Mouse (Mus musculus): Measurements from ENCODE around the gene Hist1h2ap.
"Not testable (repeated sequence)": the region's sequence is repeated elsewhere in the genome, so short reads cannot be mapped to it uniquely, and the experiment has no call there.

The Hist1h2ap gene

DNA sequence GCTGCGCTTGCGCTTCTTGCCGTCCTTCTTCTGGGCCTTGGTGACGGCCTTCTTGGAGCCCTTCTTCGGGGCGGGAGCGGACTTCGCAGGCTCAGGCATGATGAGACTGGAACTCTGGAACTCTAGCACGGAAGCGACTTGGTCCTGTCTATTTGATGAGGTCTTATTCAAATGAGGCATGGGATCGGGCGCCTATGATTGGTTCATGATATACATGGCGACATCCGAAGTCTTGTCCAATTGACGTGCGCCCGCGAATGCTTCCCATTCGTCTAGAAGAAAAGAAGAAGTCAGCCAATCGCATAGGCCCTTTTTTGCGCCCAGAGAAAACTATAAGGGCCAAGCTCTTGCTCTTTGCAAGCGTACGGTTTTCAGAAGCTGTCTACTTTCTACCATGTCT is 23.2 kb downstream of the Hist1h2ap start, which contains the start of the genes Hist1h2bq and Hist1h2ao:
TSS of gene Hist1h2bq (minus strand) at position 125 of the 400 bp plus-strand sequence.
TSS of gene Hist1h2ao (plus strand) at position 393 of the 400 bp plus-strand sequence.
- DNase-seq (ENCODE audit: low spot score): not testable (repeated sequence)

DNA sequence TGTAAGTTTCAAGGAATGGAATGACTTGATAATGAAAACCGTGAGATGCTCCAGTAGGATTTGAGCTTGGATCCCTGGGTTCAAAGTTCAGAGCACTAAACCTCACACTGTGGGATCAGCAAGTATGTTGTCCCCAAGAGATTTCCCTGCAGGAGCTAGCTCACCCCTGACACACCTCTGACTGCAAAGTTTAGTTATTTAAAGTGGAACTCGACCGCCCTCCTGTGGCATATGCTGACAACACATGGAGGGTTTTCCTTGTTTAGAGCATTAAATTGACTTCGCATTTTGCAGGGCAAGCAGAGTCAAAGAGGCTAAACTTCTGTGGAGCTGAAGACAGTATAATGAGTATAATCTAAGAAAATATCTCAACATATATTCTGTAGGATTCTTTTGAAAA is 30.2 kb downstream of the Hist1h2ap start:
- DNase-seq (ENCODE audit: low spot score): not testable (repeated sequence)

DNA sequence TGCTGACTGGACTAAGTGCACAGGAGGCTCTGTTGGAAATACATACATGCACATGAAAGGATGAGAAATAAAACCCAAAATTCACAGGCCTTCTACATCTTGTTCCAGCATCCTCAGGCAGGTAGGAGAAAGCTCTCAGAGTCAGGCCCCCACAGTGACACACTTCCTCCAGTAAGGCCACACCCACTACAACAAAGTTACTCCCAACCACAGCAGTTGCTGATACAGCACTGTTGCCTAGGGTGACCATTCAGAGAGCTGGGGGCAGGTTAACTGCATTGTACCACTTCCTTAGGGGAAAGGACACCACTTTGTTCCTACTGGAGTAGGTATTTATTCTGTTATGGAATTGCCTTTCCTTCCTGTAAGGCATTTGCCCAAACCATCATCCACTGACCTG is 36.1 kb downstream of the Hist1h2ap start:
- DNase-seq (ENCODE audit: low spot score): not testable (repeated sequence)

DNA sequence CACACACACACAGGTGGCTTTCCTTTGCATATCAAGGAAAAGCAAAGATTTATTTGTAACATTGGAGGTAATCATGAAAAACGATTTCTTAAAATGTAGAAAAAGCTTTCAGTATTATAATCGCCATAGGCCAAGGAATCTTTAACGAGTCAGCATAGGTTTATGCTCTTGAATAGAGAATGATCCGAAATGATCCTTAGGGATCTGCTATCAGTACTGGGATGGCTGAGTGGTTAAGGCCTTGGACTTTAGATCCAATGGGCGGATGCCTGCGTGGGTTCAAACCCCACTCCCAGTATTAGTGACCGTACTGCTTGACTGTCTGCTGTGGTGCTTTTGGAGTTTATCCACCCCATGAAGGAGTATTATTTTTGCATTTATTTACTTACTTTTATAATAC is 37.7 kb downstream of the Hist1h2ap start:
- DNase-seq (ENCODE audit: low spot score): peak; percentile 3

DNA sequence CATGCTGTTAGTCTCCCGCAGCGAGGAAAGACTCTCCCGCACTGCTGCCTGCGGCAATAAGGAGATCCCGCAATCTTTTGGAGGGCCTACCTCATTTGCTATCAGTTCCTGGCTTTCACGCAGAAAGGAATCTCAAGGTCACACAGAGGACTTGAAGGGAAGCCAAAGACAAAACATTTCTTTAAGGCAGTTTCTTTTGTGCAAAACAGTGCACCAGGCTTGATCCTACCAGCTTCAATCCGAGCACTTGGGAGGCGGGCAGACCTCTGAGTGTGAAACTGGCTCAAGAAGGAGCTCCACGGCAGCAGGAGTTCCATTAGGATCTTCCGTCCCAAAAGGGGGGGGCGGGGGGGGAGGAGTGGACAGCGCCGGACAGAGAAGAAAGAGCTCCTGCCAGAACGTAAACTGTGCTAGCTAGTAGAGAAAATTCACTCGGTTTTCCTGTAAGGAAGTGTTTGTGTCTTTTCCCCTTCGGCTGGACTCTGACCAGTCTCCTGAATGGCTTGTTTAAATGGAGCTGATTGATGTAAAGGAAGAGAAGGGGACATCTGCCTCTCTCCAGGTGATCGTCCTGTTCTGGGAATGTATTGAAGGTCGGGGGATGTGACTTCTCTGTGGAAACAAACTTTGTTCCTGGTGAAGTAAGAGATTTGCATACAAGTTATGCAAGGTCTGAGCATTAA is 42.6 kb downstream of the Hist1h2ap start:
- peak; percentile 28 for DNase-seq (ENCODE audit: low spot score)

DNA sequence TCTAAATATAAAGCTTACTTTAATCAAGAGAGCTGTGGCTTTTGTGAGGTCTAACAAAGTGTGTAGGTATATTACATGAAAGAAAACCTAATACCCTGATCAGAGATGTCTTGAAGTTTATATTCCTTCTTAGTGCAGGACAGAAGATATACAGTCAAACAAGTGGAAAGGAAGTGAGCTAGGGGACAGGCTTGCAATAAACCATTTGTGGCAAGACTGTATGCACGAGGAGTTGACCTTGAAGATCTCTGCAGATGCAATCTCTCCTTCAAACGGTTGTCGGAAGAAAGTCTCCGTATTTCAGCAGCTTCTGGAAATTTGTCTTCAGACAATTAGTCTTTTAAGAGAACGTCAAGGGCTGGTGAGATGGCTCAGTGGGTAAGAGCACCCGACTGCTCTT is 43.4 kb downstream of the Hist1h2ap start:
- DNase-seq (ENCODE audit: low spot score): peak; percentile 4

DNA sequence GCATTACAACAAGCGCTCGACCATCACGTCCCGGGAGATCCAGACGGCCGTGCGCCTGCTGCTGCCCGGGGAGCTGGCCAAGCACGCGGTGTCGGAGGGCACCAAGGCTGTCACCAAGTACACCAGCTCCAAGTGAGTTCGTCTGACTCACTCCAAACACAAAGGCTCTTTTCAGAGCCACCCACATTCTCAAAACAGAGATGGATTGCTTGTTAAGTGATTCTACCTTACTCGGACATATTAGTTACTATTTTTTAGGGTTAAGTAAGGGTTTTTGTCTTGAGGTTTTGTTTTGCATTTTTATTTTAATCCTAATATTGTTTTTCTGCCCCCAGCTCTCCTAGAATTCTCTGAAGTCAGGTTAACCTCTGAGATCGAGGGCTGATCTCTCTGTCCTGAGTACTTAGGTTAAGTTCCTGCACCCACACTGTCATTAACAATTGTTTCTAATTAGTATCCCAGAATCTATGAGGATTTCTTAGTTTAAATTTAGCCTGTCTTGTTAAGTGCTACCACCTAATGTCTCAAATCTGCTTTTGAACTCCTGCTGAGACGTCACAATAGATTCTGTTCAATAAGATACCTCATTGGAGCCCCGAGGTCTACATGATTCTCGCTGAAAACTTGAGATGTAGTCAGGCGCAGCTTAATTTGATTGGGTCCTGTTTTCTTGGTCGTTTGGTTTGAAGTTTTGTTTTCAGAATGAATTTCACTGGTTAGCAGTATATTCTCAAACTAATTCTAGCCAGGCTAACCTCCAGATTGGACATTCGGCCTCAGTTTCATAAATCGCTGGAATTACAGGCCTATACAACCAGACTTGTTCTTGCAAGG is 45.3 kb downstream of the Hist1h2ap start:
- peak; percentile 70 for DNase-seq (ENCODE audit: low spot score)

DNA sequence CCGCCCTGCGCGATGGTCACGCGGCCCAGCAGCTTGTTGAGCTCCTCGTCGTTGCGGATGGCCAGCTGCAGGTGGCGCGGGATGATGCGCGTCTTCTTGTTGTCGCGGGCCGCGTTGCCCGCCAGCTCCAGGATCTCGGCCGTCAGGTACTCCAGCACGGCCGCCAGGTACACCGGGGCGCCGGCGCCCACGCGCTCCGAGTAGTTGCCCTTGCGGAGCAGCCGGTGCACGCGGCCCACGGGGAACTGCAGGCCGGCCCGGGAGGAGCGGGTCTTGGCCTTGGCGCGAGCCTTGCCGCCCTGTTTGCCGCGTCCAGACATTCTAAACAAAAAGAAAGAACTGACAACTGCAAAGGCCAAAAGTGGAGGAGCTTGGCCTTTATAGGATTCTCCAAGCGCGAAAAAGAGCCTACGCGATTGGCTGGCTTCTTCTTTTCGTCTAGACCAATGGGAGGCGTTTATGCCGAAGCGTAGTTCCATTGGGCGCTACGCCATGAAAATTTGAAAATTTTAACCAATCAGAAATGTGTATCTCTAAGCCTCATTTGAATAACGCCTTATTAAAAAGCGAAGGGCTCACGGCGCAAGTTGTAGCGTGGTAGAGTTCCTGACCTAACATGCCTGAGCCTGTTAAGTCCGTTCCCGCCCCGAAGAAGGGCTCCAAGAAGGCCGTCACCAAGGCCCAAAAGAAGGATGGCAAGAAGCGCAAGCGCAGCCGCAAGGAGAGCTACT is 46.2 kb downstream of the Hist1h2ap start, which contains the start of the genes Hist1h2an and Hist1h2bp:
TSS of gene Hist1h2an (minus strand) at position 320 of the 731 bp plus-strand sequence.
TSS of gene Hist1h2bp (plus strand) at position 563 of the 731 bp plus-strand sequence.
- peak; percentile 96 for DNase-seq (ENCODE audit: low spot score)

DNA sequence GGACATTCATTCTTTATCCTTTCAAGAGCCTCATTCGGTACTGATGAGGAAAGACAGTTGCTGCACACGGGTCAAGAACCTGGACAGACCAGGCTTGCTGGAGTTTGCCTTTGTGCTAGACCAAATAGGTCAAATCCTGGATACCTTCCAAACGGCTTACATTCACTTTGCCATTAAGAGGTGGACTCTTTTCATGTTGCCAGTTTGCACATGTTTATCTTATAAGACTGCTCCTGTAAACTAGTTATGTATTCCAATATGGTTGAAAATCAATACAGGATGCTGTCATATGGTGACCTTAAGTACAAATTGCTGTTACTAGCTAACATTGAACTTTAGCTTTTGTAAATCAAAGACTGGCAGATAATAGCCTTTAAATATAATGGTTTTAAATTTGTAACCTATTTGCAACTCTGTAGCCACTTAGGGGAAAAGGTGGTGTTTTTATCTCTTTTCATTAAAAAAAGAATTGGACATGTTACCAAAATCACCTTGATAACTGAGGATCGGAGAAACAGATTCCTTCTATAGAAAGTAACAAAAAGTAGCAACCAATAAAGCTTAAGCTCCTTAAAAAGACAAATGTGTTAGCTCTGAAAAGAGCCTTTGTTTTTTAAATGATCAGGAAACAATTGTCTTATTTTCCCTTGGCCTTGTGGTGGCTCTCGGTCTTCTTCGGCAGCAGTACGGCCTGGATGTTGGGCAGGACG is 47.0 kb downstream of the Hist1h2ap start:
- peak; percentile 73 for DNase-seq (ENCODE audit: low spot score)

DNA sequence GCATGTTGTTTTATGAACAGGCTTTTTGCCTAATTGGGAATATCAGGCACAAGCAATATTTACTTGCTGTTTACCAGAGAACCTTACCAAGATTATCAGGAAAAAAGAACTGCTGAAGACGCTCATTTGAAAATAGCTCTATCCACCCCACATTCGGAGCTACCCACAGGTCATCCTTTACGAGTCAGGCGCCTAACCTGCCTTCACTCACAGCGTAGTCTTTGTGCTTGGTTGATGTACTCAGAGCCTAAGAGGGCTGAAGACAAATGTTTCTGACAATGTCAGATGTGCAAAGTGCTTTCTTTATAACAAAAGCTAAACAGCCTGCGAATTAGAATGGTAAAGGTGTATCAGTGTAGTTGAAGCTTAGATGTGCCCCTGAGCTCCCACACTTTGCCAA is 49.0 kb downstream of the Hist1h2ap start:
- peak; percentile 42 for DNase-seq (ENCODE audit: low spot score)

DNA sequence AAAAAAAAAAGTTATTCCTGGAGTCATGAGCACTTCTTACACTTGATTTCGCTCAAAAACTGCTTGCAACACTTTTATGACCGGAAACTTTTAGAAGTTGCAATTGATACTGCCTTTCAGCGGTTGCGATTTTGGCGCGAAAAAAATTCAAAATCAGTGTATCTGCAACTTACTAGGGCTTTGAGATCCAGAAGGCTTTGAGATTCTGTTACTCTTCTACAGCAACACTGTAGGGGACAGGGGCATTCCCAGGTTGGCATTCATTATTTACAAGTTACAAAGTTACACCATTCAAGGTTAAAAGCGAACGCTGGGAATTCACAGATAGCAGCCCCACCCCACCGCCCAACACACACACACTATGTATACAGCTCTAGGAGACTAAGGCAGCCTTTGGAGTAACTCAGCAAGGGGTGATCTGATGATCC is 49.6 kb downstream of the Hist1h2ap start:
- peak; percentile 68 for DNase-seq (ENCODE audit: low spot score)

DNA sequence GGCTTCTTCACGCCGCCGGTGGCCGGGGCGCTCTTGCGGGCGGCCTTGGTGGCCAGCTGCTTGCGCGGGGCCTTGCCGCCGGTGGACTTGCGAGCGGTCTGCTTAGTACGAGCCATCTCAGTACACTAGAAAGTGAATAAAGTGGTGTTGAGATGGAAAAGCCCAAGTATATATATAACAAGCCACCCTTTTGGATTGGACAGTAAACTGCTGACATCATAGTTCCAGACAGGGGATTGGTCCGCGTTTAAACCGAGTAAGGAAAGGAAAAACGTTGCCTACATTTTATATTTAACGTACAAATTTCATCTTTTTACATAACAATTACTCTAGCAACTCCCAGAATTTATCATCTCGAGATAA is 50.1 kb downstream of the Hist1h2ap start, which contains the start of gene Hist1h3i:
TSS of gene Hist1h3i (minus strand) at position 116 of the 363 bp plus-strand sequence.
- peak; percentile 88 for DNase-seq (ENCODE audit: low spot score)
